Mouse (Mus musculus) midbrain, embryonic 15.5 days (tissue): ENCODE measurements around the gene Clec18a. TPM values are rescaled to one million over a fixed set of nuclear protein-coding genes. Genes with fewer than 3 reads are reported as not detected.
"Not testable (repeated sequence)": the region's sequence is repeated elsewhere in the genome, so short reads cannot be mapped to it uniquely, and the experiment has no call there.

Experiments used
- ATAC-seq: fragments of 200-750 bp; cut with Nextera tagmentation; replicated peaks from 2 replicates; pipeline ENCODE4 v1.8.0; 2017; ENCODE audit warnings: moderate TSS enrichment
- H3K27ac ChIP-seq: fragments of 300-500 bp; sonication (generic); 2 replicates; pipeline ENCODE4 v1.5.1; 2015; ENCODE audit warnings: mild to moderate bottlenecking, inconsistent platforms
- H3K27me3 ChIP-seq: fragments of 300-500 bp; sonication (generic); replicated peaks from 2 replicates; pipeline ENCODE4 v1.6.1; 2015; ENCODE audit warnings: inconsistent platforms
- H3K36me3 ChIP-seq: fragments of 300-500 bp; sonication (generic); replicated peaks from 2 replicates; pipeline ENCODE4 v1.6.1; 2015; ENCODE audit warnings: inconsistent platforms
- H3K4me1 ChIP-seq: fragments of 300-500 bp; sonication (generic); 2 replicates; pipeline ENCODE4 v1.6.1; 2015; ENCODE audit warnings: inconsistent platforms
- H3K4me2 ChIP-seq: fragments of 300-500 bp; sonication (generic); 2 replicates; pipeline ENCODE4 v1.6.1; 2015; ENCODE audit warnings: inconsistent platforms, mild to moderate bottlenecking, moderate library complexity
- H3K4me3 ChIP-seq: fragments of 300-500 bp; sonication (generic); 2 replicates; pipeline ENCODE4 v1.5.1; 2015; ENCODE audit warnings: mild to moderate bottlenecking, inconsistent platforms
- H3K9ac ChIP-seq: fragments of 300-500 bp; sonication (generic); 2 replicates; pipeline ENCODE4 v1.6.1; 2015; ENCODE audit warnings: mild to moderate bottlenecking, inconsistent platforms
- H3K9me3 ChIP-seq: fragments of 300-500 bp; sonication (generic); 2 replicates; pipeline ENCODE4 v1.6.1; 2016; ENCODE audit warnings: inconsistent platforms
- WGBS: fragments of 180-500 bp; shearing (Covaris S2); methylation state at CpG from one replicate; pipeline ENCODE4 v1.1.7; 2015; ENCODE audit warnings: mixed read lengths; 5-methylcytosine and 5-hydroxymethylcytosine counted together
- polyA plus RNA-seq: library from polyadenylated mRNA; unstranded; fragments of >200 nt; fragmentation: Nextera tagmentation; extraction: Ambion mirVana; gene quantifications from 2 replicates; pipeline ENCODE4 v1.2.1, GENCODE M21; 2015

Clec18a gene
- polyA plus RNA-seq, 1 experiment from 2014 or later, result 0.53 TPM

DNA sequence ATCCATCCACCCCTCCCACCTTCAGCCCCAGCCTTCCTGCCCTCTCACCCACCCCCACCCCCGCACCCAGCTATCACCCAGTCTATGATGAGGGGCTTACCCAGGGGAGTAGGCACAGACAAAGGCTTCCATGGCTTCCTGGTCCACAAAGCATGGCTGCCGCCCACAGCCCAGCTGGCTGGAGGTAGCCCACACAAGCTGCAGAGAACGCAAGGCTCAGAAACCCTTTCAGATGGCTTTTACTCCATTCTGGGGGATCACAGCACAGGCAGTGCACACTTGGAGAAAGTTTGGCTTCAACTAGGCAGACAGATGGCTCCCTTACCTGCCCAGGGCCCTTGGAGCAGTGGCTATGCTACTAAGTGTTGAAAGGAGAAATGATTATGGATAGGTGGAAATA is 16.3 kb downstream of the Clec18a start:
- Histone ChIP-seq H3K4me3 (no peak overlapping the region), H3K9ac (no peak overlapping the region), H3K4me1 (no peaks in the 10 kb centered on the region), H3K27ac (no peak overlapping the region), H3K27me3 (no peaks in the 10 kb centered on the region), H3K4me2 (no peak overlapping the region), H3K9me3 (no peaks in the 10 kb centered on the region), H3K36me3 (no peaks in the 10 kb centered on the region)
- no peak for ATAC-seq
- 75% methylated on average over 3 of the region's 3 CpGs for WGBS

DNA sequence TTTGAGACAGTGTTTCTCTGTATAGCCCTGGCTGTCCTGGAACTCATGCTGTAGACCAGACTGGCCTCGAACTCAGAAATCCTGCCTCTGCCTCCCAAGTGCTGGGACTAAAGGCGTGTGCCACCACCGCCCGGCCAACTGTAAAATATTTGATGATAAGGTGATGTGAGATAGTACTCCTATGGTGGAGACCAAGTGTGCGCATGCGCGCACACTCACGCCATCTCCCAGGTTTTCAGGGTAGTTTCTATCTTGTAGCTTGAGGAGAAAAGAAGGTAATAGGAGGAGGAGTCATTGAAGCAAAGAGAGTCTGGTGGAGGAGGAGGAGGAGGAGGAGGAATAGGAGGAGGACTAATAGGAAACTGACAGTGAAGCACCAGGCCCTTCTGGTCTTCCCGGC is 23.6 kb downstream of the Clec18a start:
- not testable (repeated sequence) for H3K4me2 ChIP-seq, H3K4me3 ChIP-seq, H3K9me3 ChIP-seq, ATAC-seq, H3K4me1 ChIP-seq, H3K27me3 ChIP-seq, H3K27ac ChIP-seq, H3K36me3 ChIP-seq, H3K9ac ChIP-seq
- 95% methylated on average over 9 of the region's 9 CpGs for WGBS

DNA sequence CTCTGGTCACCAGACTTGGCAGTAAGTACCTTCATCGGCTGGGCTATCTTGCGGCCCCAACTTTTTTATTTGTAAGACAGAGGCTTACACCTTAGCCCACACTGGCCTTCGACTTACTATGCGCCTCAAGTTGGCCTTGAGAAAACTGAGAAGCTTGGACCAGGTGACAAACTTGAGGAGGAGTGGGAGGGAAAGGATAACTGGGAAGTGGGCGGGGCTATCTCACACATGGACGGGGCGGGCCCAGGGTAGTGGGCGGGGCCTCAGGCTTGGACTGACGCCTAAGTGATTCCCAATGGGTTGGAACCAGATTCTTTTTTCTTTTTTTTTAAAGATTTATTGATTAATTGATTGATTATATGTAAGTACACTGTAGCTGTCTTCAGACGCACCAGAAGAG is 24.8 kb downstream of the Clec18a start:
- H3K27me3 ChIP-seq, result no peaks in the 10 kb centered on the region
- peaks cover 4% of the 10 kb centered on the region for H3K4me1 ChIP-seq
- H3K4me3 ChIP-seq, result no peak overlapping the region
- H3K9ac ChIP-seq, result no peak overlapping the region
- H3K9me3 ChIP-seq, result no peaks in the 10 kb centered on the region
- WGBS, result 32% methylated on average over 10 of the region's 10 CpGs
- ATAC-seq, result no peak
- no peak overlapping the region for H3K4me2 ChIP-seq
- no peaks in the 10 kb centered on the region for H3K36me3 ChIP-seq
- no peak overlapping the region for H3K27ac ChIP-seq

DNA sequence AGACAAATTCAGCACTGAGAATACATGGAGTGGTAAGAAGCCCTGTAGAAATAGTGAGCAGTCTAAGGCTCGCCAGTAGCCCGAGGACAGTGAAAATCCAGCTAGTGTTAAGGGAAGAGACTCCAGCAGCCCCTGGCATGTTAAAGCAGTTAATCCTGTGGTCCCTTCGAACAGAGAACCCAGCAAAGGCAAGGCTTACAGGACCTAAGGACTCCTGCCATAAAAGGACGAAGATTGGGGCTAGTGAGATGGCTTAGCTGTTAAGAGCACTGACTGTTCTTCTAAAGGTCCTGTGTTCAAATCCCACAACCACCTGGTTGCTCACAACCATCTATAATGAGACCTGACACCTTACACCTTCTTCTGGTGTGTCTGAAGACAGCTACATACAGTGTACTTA is 25.9 kb downstream of the Clec18a start:
- H3K36me3 ChIP-seq, result no peaks in the 10 kb centered on the region
- H3K4me1 ChIP-seq, result peaks cover 5% of the 10 kb centered on the region
- no peak overlapping the region for H3K27ac ChIP-seq
- H3K9ac ChIP-seq, result no peak overlapping the region
- H3K27me3 ChIP-seq, result no peaks in the 10 kb centered on the region
- 67% methylated on average over 4 of the region's 4 CpGs for WGBS
- no peaks in the 10 kb centered on the region for H3K9me3 ChIP-seq
- no peak for ATAC-seq
- H3K4me2 ChIP-seq, result no peak overlapping the region
- no peak overlapping the region for H3K4me3 ChIP-seq

DNA sequence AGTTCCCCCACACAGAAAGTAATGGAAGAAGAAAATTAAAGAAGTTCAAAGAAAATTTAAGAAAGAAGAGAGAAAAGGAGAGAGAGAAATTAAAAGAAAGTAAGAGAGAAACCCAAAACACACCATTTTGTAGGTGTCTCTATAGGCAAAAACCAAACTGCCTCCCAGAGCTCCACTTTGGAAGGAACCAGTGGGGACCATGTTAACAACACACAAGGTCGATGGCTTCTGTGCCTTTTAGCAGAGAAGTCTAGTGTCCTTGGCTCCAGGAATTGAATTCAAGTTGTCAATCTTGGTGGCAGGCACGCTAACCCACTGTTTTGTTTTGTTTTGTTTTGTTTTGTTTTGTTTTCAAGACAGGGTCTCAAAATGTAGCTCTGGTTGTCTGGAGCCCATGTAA is 29.3 kb downstream of the Clec18a start:
- Histone ChIP-seq H3K4me3 (0 out of 2 replicates have a peak overlapping the region, but pooled peaks have one; percentile 78), H3K9ac (no peak overlapping the region), H3K27ac (0 out of 2 replicates have a peak overlapping the region, but pooled peaks have one; percentile 28), H3K4me1 (peaks cover 14% of the 10 kb centered on the region), H3K36me3 (no peaks in the 10 kb centered on the region), H3K4me2 (peak overlapping the region; percentile 71), H3K27me3 (no peaks in the 10 kb centered on the region), H3K9me3 (no peaks in the 10 kb centered on the region)
- WGBS, result 43% methylated on average over 2 of the region's 2 CpGs
- no peak for ATAC-seq

DNA sequence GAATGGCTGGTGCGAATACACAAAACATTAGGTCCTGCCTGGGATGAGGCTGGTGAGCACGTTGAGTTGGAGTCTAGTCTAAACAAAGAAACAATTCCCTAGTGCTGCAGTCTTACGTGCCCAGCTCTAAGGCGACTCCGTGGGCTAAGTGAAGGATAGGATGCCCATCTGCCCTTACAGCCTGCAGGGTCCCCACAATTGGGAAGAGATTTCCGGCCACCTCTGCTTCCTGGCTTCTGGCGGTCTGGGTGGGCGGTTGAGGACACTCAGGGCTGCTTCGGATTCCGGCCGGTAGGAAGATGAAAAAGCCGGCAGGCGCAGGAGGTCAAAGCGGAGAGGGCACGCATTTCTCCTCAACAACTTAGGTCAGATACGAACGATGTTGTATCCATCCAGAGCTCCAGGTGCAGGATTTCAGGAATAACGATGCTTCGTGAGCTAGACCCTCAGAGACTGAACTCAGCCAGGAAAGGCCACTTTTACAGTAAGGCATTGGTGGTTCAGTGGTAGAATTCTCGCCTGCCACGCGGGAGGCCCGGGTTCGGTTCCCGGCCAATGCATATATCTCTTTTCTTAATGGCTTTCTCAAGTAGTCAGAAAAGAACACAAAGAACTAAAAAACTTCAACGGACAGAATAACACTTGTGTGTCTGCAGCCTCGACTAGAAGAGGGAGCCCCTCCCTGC is 30.0 kb downstream of the Clec18a start:
- peak overlapping the region; percentile 87 for H3K27ac ChIP-seq
- H3K4me1 ChIP-seq, result peaks cover 21% of the 10 kb centered on the region
- WGBS, result under 1% methylated on average over 27 of the region's 27 CpGs
- no peaks in the 10 kb centered on the region for H3K36me3 ChIP-seq
- ATAC-seq, result peak; percentile 94
- peak overlapping the region; percentile 78 for H3K4me3 ChIP-seq
- H3K9me3 ChIP-seq, result no peaks in the 10 kb centered on the region
- peak overlapping the region; percentile 59 for H3K9ac ChIP-seq
- H3K4me2 ChIP-seq, result peak overlapping the region; percentile 71
- H3K27me3 ChIP-seq, result no peaks in the 10 kb centered on the region

DNA sequence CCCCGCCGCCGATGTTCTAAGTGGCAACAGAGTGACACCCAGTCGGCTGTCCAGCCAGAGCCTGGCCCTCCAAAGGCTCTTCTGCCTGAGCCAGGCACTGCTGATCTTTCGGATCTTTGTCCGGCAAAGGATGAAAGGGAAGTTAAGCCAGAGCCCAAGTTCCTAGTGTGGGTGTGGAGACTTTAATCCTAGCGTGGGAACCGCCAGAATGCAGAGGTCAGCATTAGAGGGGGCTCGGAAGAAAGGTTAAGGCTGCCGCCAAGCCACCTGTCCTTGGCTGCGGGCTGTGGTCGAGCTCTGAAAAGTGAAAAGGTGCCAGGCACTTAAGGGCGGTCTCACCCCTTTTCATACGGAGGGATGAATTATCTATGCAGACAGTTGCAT is 30.5 kb downstream of the Clec18a start:
- peak overlapping the region; percentile 59 for H3K9ac ChIP-seq

DNA sequence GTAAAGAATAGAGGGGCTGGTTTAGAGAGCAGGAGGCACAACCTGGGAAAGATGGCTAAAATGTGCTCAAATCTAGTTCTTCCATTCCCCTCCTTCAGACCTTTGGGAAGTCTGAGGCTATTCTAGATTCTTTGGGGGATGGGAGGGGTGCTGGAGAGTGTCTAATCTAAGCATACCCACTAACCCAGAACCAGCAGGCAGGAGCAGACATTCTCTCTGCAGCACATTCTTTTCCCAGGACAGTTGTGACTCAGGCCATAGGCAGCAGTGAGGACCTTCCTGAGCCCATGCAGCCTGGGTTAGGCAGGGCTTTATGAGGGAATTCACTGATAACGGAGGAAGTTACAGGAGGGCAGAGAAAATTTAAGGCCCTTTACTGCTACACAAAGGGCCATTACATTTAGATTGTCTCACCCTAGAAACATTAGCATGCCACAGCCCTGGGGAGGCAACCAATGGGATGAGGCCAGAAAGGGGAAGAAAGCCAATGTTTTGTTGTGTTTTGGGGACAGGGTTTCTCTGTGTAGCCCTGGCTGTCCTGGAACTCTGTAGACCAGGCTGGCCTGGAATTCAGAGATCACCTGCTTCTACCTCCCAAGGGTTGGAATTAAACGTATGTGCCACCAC is 33.2 kb downstream of the Clec18a start:
- ATAC-seq, result no peak
- Histone ChIP-seq H3K9ac (no peak overlapping the region), H3K27me3 (no peaks in the 10 kb centered on the region), H3K4me2 (no peak overlapping the region), H3K4me1 (peaks cover 26% of the 10 kb centered on the region), H3K36me3 (peaks cover 15% of the 10 kb centered on the region), H3K27ac (no peak overlapping the region), H3K9me3 (no peaks in the 10 kb centered on the region), H3K4me3 (no peak overlapping the region)
- WGBS, result 75% methylated on average over 2 of the region's 2 CpGs

More for the DNA sequence above, 30.5 kb downstream of the Clec18a start:
- WGBS, result 0% methylated on average over 14 of the region's 14 CpGs
- Histone ChIP-seq H3K27ac (peak overlapping the region; percentile 87), H3K27me3 (no peaks in the 10 kb centered on the region), H3K4me3 (peak overlapping the region; percentile 78), H3K36me3 (no peaks in the 10 kb centered on the region), H3K4me2 (peak overlapping the region; percentile 71), H3K9me3 (no peaks in the 10 kb centered on the region), H3K4me1 (peaks cover 26% of the 10 kb centered on the region)
- ATAC-seq, result peak; percentile 21; the same call in 1 of the 2 replicates

DNA sequence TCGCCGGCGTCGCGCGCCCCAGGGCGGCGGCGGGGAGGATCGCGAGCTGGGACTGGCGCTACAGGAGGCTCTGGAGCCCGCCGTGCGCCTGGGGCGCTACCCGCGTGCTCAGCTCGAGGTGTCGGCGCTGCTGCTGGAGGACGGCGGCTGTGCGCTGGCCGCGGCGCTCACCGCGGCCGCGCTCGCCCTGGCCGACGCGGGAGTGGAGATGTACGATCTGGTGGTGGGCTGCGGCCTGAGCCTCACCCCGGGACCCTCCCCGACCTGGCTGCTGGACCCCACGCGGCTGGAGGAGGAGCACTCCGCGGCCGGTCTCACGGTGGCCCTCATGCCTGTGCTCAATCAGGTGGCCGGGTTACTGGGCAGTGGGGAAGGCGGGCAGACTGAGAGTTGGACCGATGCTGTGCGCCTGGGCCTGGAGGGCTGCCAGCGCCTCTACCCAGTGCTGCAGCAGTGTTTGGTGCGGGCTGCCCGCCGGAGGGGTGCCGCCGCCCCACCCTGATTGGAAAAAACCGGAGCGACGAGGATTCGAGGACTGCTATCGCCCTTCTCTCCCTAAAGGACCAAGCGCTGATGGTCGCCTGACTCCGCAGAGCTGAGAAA is 35.4 kb downstream of the Clec18a start:
- no peaks in the 10 kb centered on the region for H3K27me3 ChIP-seq
- peaks cover 21% of the 10 kb centered on the region for H3K4me1 ChIP-seq
- peak overlapping the region; percentile 68 for H3K4me3 ChIP-seq
- peak overlapping the region; percentile 73 for H3K9ac ChIP-seq
- H3K27ac ChIP-seq, result peak overlapping the region; percentile 74
- H3K4me2 ChIP-seq, result peak overlapping the region; percentile 99
- peak; percentile 38 for ATAC-seq
- peaks cover 35% of the 10 kb centered on the region for H3K36me3 ChIP-seq
- H3K9me3 ChIP-seq, result no peaks in the 10 kb centered on the region
- under 1% methylated on average over 63 of the region's 63 CpGs for WGBS

DNA sequence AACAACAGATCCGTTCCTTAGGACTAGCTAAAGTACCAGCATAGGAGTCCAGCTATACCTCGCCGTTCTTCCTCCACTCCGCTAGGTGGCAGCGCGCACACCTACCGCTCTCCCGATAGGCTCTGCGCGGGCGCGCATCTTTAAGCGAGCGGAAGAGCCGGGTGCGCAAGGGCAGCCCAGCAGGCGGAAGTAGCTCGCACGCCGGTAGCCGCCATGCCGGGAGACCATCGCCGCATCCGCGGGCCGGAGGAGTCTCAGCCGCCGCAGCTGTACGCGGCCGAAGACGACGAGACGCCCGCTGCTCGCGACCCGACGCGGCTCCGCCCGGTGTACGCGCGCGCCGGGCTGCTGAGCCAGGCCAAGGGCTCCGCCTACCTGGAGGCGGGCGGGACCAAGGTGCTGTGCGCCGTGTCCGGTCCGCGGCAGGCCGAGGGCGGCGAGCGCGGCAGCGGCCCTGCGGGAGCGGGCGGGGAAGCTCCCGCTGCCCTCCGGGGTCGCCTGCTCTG is 36.0 kb downstream of the Clec18a start, which contains the start of gene Exosc6:
Gene Exosc6 (plus strand): TSS at position 182 of the 506 bp plus-strand sequence.
- H3K36me3 ChIP-seq, result peaks cover 39% of the 10 kb centered on the region
- peak; percentile 98 for ATAC-seq
- H3K27ac ChIP-seq, result peak within 1 kb of the TSS; percentile 74
- no peaks in the 10 kb centered on the region for H3K9me3 ChIP-seq
- WGBS, result under 1% methylated on average over 35 of the region's 68 CpGs
- H3K4me3 ChIP-seq, result peak within 1 kb of the TSS; percentile 68
- H3K27me3 ChIP-seq, result no peaks in the 10 kb centered on the region
- H3K9ac ChIP-seq, result peak within 1 kb of the TSS; percentile 73
- H3K4me2 ChIP-seq, result peak within 1 kb of the TSS; percentile 99
- H3K4me1 ChIP-seq, result peaks cover 20% of the 10 kb centered on the region

DNA sequence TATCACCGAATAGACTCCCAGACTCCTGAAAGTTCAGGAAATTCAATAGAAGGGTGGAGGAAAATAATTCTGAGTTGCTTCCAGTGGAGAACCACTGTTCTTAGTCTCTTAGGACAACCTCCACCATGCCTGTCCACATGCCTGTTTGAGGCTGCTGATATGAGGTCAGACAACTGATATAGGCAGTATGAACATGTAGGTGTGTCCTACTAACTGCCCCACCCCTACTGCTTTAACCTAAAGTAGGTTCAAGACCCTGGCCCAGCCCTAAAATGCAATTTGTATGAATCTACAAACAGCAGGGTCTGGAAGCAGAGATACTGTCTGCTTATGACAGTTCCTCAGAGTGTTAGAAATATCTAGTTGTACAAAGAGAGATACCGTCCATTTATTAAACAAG is 36.6 kb downstream of the Clec18a start:
- peaks cover 14% of the 10 kb centered on the region for H3K4me1 ChIP-seq
- H3K27me3 ChIP-seq, result no peaks in the 10 kb centered on the region
- no peak overlapping the region for H3K9ac ChIP-seq
- no peak overlapping the region for H3K4me2 ChIP-seq
- peak; percentile 49 for ATAC-seq
- H3K36me3 ChIP-seq, result peaks cover 45% of the 10 kb centered on the region
- H3K9me3 ChIP-seq, result no peaks in the 10 kb centered on the region
- no peak overlapping the region for H3K4me3 ChIP-seq
- H3K27ac ChIP-seq, result no peak overlapping the region
- 68% methylated on average over 2 of the region's 2 CpGs for WGBS

DNA sequence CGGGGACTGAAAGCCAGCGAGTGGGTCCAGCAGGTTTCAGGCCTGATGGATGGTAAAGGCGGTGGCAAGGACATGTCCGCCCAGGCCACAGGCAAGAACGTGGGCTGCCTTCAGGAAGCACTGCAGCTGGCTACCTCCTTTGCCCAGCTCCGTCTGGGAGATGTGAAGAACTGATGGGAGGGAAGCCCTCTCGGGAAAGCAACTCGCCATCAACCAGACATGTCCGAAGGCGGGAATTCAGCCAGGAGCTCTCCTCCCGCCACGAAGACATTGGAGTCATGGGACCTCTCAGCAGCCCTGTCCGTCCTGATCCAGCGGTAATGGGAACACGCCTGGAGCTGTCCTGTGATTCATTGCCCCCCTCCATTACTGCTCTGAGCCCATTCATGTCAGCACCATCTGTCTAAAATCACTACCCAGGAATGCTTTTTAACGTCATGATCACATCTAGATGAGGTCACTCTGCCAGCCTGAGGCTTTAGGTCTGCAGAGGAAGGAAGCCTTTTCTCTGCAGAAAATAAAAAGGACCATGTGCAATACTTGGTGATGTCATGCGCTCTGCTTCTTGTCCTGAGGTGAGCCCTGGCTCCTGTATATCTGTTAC is 37.1 kb downstream of the Clec18a start:
- H3K27me3 ChIP-seq, result no peaks in the 10 kb centered on the region
- H3K4me3 ChIP-seq, result no peak overlapping the region
- no peaks in the 10 kb centered on the region for H3K9me3 ChIP-seq
- 0 out of 2 replicates have a peak, but pooled peaks have one; percentile 1 for ATAC-seq
- H3K4me1 ChIP-seq, result peaks cover 12% of the 10 kb centered on the region
- 90% methylated on average over 17 of the region's 17 CpGs for WGBS
- H3K4me2 ChIP-seq, result no peak overlapping the region
- H3K9ac ChIP-seq, result no peak overlapping the region
- H3K36me3 ChIP-seq, result peaks cover 50% of the 10 kb centered on the region
- H3K27ac ChIP-seq, result no peak overlapping the region
